Mouse (Mus musculus): ENCODE data around the gene Gpc1. TPM values are rescaled to one million over a fixed set of nuclear protein-coding genes. Genes with fewer than 3 reads are reported as not detected.

Gene Gpc1
- polyA plus RNA-seq, 1 experiment from 2014 or later: 66.1 TPM

DNA sequence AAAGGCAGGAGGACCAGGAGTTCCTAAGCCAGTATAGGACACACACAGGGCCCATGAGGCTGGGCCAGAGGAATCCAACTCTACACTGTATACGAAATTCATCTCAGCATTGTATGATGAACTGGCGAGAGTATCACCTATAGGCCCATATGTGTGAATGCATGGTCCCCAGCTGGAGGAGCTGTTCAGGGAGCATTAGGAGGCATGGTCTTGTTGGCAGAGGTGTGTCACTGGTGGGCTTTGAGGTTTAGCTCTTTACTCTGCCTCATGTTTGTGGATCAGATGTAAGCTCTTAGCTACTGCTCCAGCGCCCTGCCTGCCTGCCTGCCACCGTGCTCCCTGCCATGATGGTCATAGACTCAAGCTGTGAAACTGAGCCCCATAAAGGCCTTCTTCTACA lies 31.8 kb downstream of the Gpc1 start:
- H3K9ac ChIP-seq: no peak overlapping the region
- ATAC-seq (ENCODE audit: insufficient number of reproducible peaks, insufficient read depth, low FRiP score, low TSS enrichment, low read depth): no peak
- no peak overlapping the region for H3K4me2 ChIP-seq
- H3K4me3 ChIP-seq: no peak overlapping the region
- no peaks in the 10 kb centered on the region for H3K27me3 ChIP-seq
- H3K27ac ChIP-seq: no peak overlapping the region
- WGBS: 67% methylated on average over 4 of the region's 4 CpGs
- H3K9me3 ChIP-seq: no peaks in the 10 kb centered on the region
- peaks cover 13% of the 10 kb centered on the region for H3K4me1 ChIP-seq
- H3K36me3 ChIP-seq: peaks cover 21% of the 10 kb centered on the region

DNA sequence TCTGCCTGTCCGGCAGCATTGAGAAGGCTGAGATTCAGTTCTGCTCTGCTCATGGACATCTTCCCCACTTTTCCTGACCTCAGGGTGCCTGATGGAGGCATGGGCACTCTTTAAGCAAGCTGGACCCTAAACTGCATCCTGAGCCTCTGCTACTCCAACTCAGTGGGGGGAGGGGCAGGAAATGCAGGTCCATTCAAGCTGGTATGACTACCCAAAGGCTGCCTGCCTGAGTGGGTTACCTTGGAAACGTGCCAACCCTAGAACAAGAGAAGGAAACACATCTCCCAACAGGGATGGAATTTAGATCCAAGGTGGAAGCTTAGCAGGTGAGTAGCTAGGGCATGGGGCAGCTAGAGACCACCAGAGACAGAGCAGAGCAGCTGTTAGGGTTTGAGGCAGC lies 34.7 kb downstream of the Gpc1 start:
- Histone ChIP-seq H3K4me3 (no peak overlapping the region), H3K4me2 (no peak overlapping the region), H3K9me3 (no peaks in the 10 kb centered on the region), H3K4me1 (peaks cover 13% of the 10 kb centered on the region), H3K36me3 (no peaks in the 10 kb centered on the region), H3K27me3 (no peaks in the 10 kb centered on the region), H3K9ac (no peak overlapping the region), H3K27ac (no peak overlapping the region)
- ATAC-seq (ENCODE audit: insufficient number of reproducible peaks, insufficient read depth, low FRiP score, low TSS enrichment, low read depth): no peak
- 58% methylated on average over 2 of the region's 2 CpGs for WGBS

DNA sequence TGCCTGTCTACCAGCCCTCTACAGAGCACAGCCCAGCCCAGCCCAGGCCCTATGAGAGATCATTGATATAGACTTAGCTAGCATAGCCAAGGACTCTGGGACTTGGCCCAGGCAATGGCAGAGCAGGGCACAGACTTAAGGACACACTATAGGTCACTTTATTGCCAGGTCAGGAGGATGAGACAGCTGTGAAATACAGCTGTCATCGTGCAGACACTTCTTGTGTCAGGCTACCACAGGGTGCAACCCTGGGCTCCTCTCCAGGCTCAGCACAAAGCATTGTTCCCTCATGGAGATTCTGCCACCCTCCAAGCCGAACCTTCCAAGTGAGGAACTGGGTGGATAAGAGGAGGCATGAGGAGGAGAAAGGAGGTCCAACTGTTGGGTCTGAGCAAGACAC lies 38.5 kb downstream of the Gpc1 start:
- Histone ChIP-seq H3K9me3 (no peaks in the 10 kb centered on the region), H3K4me1 (peaks cover 5% of the 10 kb centered on the region; the same call in 1 of the 2 replicates), H3K4me3 (no peak overlapping the region), H3K27ac (no peak overlapping the region), H3K4me2 (no peak overlapping the region), H3K9ac (no peak overlapping the region), H3K27me3 (no peaks in the 10 kb centered on the region), H3K36me3 (no peaks in the 10 kb centered on the region)
- no peak for ATAC-seq (ENCODE audit: insufficient number of reproducible peaks, insufficient read depth, low FRiP score, low TSS enrichment, low read depth)
- WGBS: 82% methylated on average over 2 of the region's 2 CpGs

DNA sequence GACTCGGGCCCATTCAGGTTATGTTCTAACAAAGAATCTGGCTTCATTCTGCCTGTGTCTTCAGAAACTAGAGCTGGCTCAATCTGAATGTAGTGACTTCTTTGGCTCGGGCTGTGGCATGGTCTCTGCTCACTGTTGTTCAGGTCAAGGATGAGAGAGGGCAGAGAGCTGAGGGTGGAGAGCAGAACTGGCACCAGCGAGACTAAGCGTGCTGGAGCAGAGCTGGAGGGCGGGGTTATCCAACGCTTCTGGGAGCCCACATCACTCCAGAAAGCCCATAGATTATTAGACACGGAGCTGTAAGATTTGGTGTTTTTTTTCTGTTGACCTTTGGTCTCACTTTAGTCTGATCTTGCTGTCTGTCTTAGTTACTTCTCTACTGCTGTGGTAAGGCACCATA lies 41.2 kb downstream of the Gpc1 start:
- Histone ChIP-seq H3K27me3 (no peaks in the 10 kb centered on the region), H3K4me3 (no peak overlapping the region), H3K27ac (no peak overlapping the region), H3K4me2 (no peak overlapping the region), H3K4me1 (peaks cover 3% of the 10 kb centered on the region; the same call in 1 of the 2 replicates), H3K9me3 (no peaks in the 10 kb centered on the region), H3K36me3 (no peaks in the 10 kb centered on the region), H3K9ac (no peak overlapping the region)
- no peak for ATAC-seq (ENCODE audit: insufficient number of reproducible peaks, insufficient read depth, low FRiP score, low TSS enrichment, low read depth)
- 85% methylated on average over 7 of the region's 7 CpGs for WGBS

DNA sequence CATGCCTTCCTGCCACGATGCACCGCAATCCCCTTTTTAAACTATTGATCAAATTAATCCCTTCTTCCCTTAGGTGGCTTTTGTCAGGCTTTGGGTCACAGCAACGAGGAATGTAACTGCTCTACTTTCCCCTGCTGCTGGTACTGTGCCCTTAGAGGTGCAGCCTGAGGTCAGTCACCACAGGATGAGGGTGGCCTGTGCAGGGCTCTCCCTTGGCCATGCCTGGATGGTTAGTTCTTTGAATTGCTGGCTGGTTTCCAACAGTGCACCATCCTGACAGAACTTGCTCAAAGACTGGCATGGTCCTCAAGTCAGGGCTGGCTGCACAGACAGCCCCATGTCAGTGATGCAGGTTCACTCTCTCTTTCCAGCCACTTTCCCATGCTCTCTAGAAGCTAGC lies 42.6 kb downstream of the Gpc1 start:
- Histone ChIP-seq H3K9me3 (no peaks in the 10 kb centered on the region), H3K4me3 (no peak overlapping the region), H3K9ac (no peak overlapping the region), H3K4me1 (peaks cover 3% of the 10 kb centered on the region; the same call in 1 of the 2 replicates), H3K36me3 (no peaks in the 10 kb centered on the region), H3K27me3 (no peaks in the 10 kb centered on the region), H3K4me2 (no peak overlapping the region), H3K27ac (no peak overlapping the region)
- WGBS: 66% methylated on average over 3 of the region's 3 CpGs
- ATAC-seq (ENCODE audit: insufficient number of reproducible peaks, insufficient read depth, low FRiP score, low TSS enrichment, low read depth): no peak

DNA sequence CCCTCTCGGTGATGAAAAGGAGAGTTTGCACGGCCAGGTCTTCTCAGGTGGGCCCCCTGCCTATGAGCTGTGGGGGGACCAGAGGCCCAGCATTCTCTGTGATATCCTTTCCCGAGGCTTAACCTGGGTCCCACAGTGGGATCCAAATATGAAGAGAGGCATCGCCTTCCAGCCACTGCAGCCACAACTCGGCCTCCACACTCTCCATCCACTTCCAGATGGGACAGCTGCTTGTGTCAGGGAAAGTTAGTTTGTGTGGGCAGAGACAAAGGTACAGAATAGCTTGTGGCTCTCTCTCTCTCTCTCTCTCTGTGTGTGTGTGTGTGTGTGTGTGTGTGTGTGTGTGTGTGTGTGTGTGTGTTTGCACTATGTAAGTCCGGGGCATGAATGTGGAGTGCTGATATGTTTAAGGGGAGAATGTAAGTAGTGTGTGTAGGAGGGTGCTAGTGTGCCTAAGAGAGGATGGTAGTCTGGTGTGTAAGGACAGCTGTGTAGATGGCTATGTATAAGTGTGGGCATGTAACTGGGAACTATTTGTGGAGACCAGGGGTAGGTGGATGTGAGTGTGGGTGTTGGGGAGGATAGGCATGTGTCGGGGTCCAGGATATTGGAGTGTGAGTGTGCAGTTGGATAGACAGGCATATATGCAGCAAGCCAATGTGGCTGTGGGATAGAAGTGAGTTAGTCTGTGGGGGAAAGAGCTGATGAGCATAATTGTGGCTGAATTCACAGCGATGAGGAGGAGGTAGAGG lies 44.1 kb downstream of the Gpc1 start:
- no peak for ATAC-seq (ENCODE audit: insufficient number of reproducible peaks, insufficient read depth, low FRiP score, low TSS enrichment, low read depth)
- Histone ChIP-seq H3K27me3 (no peaks in the 10 kb centered on the region), H3K4me1 (peaks cover 3% of the 10 kb centered on the region; the same call in 1 of the 2 replicates), H3K9me3 (no peaks in the 10 kb centered on the region), H3K27ac (no peak overlapping the region), H3K9ac (no peak overlapping the region), H3K4me3 (no peak overlapping the region), H3K4me2 (no peak overlapping the region), H3K36me3 (no peaks in the 10 kb centered on the region)
- WGBS: 80% methylated on average over 8 of the region's 8 CpGs

DNA sequence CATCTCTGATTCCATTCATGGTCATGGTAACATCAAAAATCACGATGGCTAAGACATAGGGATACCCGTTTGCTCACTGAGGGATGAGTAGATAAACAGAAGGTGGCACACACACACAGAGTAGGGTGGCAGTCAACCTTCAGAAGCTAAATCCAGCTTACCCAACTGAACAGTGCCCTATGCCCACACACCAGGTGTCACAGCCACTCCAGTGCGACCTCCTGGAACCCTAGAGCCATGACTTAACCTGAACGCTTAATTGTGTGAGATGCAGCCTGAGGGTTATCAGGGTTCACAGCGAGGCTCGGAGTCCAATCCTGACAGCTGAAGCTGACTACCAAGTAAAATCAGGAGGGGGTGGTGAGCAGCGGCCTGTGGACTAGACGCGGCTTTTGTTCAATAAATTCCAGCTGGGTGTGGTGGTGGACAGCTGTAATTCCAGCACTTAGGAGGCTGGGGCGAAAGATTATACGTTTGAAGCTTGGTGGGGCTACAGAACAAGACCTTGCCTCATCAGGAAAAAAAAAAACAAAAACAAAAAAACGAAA lies 46.1 kb downstream of the Gpc1 start:
- no peak overlapping the region for H3K9ac ChIP-seq
- no peak overlapping the region for H3K4me2 ChIP-seq
- H3K4me1 ChIP-seq: peaks cover 3% of the 10 kb centered on the region; the same call in 1 of the 2 replicates
- ATAC-seq (ENCODE audit: insufficient number of reproducible peaks, insufficient read depth, low FRiP score, low TSS enrichment, low read depth): no peak
- no peaks in the 10 kb centered on the region for H3K36me3 ChIP-seq
- no peaks in the 10 kb centered on the region for H3K9me3 ChIP-seq
- H3K4me3 ChIP-seq: no peak overlapping the region
- WGBS: 37% methylated on average over 12 of the region's 12 CpGs
- no peaks in the 10 kb centered on the region for H3K27me3 ChIP-seq
- no peak overlapping the region for H3K27ac ChIP-seq

DNA sequence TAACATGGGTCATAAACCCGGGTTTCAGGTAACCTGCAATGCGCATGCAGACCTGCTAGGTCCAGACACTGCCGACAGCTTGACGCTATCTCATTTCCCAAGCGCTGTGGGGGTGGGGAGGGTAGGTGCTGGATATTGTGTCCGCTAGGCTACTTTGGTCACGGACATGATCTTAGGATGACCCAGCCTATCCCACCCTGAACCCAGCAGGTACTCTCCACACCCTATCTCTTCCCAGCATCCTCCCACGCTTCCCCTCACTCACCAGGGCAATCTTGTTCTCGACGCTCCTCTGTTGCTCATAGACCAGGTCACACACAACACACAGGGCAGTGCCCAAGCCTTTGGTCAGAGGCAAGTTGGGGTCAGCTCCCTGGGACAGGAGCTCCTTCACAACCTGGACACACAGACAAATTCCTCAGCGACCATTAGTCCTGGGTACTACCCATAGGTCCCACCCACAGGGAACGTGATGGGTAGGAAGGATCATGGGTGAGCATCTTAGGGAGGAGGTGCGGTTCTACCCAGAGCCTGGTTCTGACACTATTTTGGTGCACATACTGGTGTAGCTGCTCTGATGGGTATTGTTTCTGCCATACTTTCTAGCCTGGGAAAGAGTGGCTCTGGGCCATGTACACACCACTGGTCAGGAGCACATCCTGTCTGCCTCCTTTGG lies 46.8 kb downstream of the Gpc1 start:
- WGBS: 76% methylated on average over 13 of the region's 13 CpGs
- H3K36me3 ChIP-seq: no peaks in the 10 kb centered on the region
- H3K9ac ChIP-seq: no peak overlapping the region
- no peaks in the 10 kb centered on the region for H3K9me3 ChIP-seq
- no peak overlapping the region for H3K4me2 ChIP-seq
- ATAC-seq (ENCODE audit: insufficient number of reproducible peaks, insufficient read depth, low FRiP score, low TSS enrichment, low read depth): no peak
- no peaks in the 10 kb centered on the region for H3K27me3 ChIP-seq
- H3K27ac ChIP-seq: no peak overlapping the region
- peaks cover 3% of the 10 kb centered on the region; the same call in 1 of the 2 replicates for H3K4me1 ChIP-seq
- H3K4me3 ChIP-seq: no peak overlapping the region

DNA sequence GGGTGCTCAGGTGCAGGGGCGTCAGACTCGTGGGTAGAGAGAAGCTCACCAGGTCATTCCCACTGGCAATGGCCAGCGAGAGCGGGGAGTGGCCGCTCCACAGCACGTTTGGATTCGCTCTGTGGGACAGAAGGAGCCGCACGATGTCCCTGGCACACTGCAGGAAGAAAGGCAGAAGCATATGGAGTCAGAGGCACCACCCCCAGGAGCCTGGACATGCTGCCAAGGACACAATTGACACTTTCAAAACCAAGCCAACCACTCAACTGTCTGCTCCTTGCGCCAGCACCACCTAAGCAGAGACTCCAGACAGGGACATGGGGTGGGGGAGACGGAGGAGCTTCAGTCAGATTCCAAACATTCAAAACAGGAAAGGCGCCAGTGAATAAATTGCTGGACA lies 47.8 kb downstream of the Gpc1 start:
- Histone ChIP-seq H3K4me1 (peaks cover 3% of the 10 kb centered on the region; the same call in 1 of the 2 replicates), H3K27me3 (peaks cover 8% of the 10 kb centered on the region; the same call in 1 of the 2 replicates), H3K4me3 (no peak overlapping the region), H3K9ac (no peak overlapping the region), H3K27ac (no peak overlapping the region), H3K36me3 (no peaks in the 10 kb centered on the region), H3K4me2 (no peak overlapping the region), H3K9me3 (no peaks in the 10 kb centered on the region)
- no peak for ATAC-seq (ENCODE audit: insufficient number of reproducible peaks, insufficient read depth, low FRiP score, low TSS enrichment, low read depth)
- WGBS: 90% methylated on average over 12 of the region's 12 CpGs

DNA sequence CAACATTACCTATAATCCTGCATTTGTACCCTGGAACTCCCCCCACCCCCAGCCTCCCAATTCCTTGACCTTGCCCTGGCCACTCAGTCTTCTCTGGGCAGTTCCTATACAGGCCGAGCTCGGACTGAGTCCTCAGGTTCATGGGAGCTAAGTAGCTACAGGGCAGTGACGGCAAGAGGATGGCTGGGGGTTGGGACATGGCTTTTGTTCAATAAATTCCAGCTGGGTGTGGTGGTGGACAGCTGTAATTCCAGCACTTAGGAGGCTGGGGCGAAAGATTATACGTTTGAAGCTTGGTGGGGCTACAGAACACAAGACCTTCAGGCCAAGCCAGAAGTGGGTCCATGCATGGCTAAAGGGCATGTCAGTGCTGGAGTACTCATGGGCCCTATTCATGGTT lies 48.7 kb downstream of the Gpc1 start:
- WGBS: 62% methylated on average over 5 of the region's 5 CpGs
- ATAC-seq (ENCODE audit: insufficient number of reproducible peaks, insufficient read depth, low FRiP score, low TSS enrichment, low read depth): no peak
- H3K27me3 ChIP-seq: peaks cover 8% of the 10 kb centered on the region; the same call in 1 of the 2 replicates

DNA sequence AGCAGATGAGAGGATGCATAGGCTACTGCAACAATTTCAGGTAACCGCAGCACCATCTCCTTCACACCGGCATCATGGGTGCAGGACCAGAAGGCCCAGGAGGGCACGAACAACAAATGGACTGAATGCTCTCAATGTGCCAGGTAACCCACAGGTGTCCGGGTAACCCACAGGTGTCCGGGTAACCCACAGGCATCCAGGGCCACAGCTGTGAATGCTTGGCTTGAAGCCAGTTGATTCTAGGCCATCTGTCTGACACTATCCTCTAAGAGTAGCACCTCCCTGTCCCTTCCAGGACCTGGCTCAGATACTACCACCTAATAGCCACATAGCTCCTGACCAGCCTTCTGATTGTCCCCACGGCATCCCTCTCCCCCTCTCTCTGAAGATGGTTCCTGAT lies 50.5 kb downstream of the Gpc1 start:
- no peak for ATAC-seq (ENCODE audit: insufficient number of reproducible peaks, insufficient read depth, low FRiP score, low TSS enrichment, low read depth)
- Histone ChIP-seq H3K9ac (no peak overlapping the region), H3K27me3 (peaks cover 8% of the 10 kb centered on the region; the same call in 1 of the 2 replicates), H3K9me3 (no peaks in the 10 kb centered on the region), H3K27ac (no peak overlapping the region), H3K4me3 (no peak overlapping the region), H3K36me3 (no peaks in the 10 kb centered on the region), H3K4me1 (peaks cover 3% of the 10 kb centered on the region; the same call in 1 of the 2 replicates), H3K4me2 (no peak overlapping the region)
- WGBS: 84% methylated on average over 6 of the region's 6 CpGs

More for the DNA sequence above, 48.7 kb downstream of the Gpc1 start:
- H3K27ac ChIP-seq: no peak overlapping the region
- H3K36me3 ChIP-seq: no peaks in the 10 kb centered on the region
- H3K9ac ChIP-seq: no peak overlapping the region
- no peak overlapping the region for H3K4me2 ChIP-seq
- peaks cover 3% of the 10 kb centered on the region; the same call in 1 of the 2 replicates for H3K4me1 ChIP-seq
- no peak overlapping the region for H3K4me3 ChIP-seq
- no peaks in the 10 kb centered on the region for H3K9me3 ChIP-seq

Measured in embryonic facial prominence, embryonic 13.5 days (tissue).